Mouse (Mus musculus) CH12.LX (cell line): ENCODE measurements around the gene Zfp956. TPM values are rescaled to one million over a fixed set of nuclear protein-coding genes. Genes with fewer than 3 reads are reported as not detected.

ENCODE experiments used
- DNase-seq: peaks from one replicate; pipeline ENCODE4 v3.0.0-alpha.2; 2013; ENCODE audit errors: extremely low read depth
- H3K27ac ChIP-seq: 2 replicates; pipeline ENCODE4 v1.5.1; 2012; ENCODE audit warnings: low read depth, mild to moderate bottlenecking, control low read depth, moderate library complexity; ENCODE audit not compliant: insufficient read depth
- H3K27me3 ChIP-seq: replicated peaks from 2 replicates; pipeline ENCODE3; 2012; ENCODE audit warnings: inconsistent platforms
- H3K36me3 ChIP-seq, 2 experiments: replicated peaks in 1 of 2; 2 replicates each; pipeline versions ENCODE3 to v1.6.1; 2012; ENCODE audit warnings: inconsistent platforms in 1 of 2, low read length in 1 of 2, mild to moderate bottlenecking in 1 of 2, mixed read lengths in 1 of 2, moderate library complexity in 1 of 2; ENCODE audit not compliant: control insufficient read depth in 1 of 2, insufficient read depth in 1 of 2
- H3K4me1 ChIP-seq, 2 experiments: 2 replicates each; pipeline ENCODE4 v1.6.1; 2012; ENCODE audit warnings: inconsistent platforms in 1 of 2, moderate library complexity in 1 of 2; ENCODE audit not compliant: insufficient read depth in 2 of 2, control insufficient read depth in 1 of 2
- H3K4me2 ChIP-seq: 2 replicates; pipeline ENCODE4 v1.6.1; 2012; ENCODE audit warnings: low read depth, mild to moderate bottlenecking, control low read depth; ENCODE audit not compliant: poor library complexity, insufficient read depth, severe bottlenecking
- H3K4me3 ChIP-seq, 3 experiments: fragments of 150-350 bp in 1 of 3; sonication (generic) in 1 of 3; replicated peaks in 1 of 3; 2 replicates each; pipeline versions ENCODE3 to v1.5.1; 2011 to 2012; ENCODE audit warnings: low read depth in 2 of 3, low read length in 2 of 3, mild to moderate bottlenecking in 2 of 3, moderate library complexity in 2 of 3, control low read depth in 1 of 3, improper control_type of control experiment in 1 of 3, inconsistent platforms in 1 of 3, mixed read lengths in 1 of 3; ENCODE audit not compliant: poor library complexity in 1 of 3
- H3K79me2 ChIP-seq: replicated peaks from 2 replicates; pipeline ENCODE4 v1.6.1; 2012; ENCODE audit warnings: mild to moderate bottlenecking, moderate library complexity; ENCODE audit not compliant: control insufficient read depth, poor library complexity, insufficient read depth, severe bottlenecking; ENCODE audit errors: extremely low read depth
- H3K9ac ChIP-seq: 2 replicates; pipeline ENCODE4 v1.6.1; 2012; ENCODE audit warnings: low read depth, mild to moderate bottlenecking, control low read depth, moderate library complexity; ENCODE audit not compliant: insufficient read depth
- H3K9me3 ChIP-seq: replicated peaks from 2 replicates; pipeline ENCODE3; 2012; ENCODE audit warnings: low read length, inconsistent platforms, mixed read lengths
- BHLHE40 ChIP-seq: IDR thresholded peaks from 2 replicates; pipeline ENCODE4 v1.6.1; 2011; ENCODE audit warnings: mild to moderate bottlenecking, low read depth, low read length, improper control_type of control experiment
- CHD2 ChIP-seq: IDR thresholded peaks from 2 replicates; pipeline ENCODE4 v1.6.1; 2011; ENCODE audit warnings: low read length, improper control_type of control experiment
- CTCF ChIP-seq, 2 experiments: IDR thresholded peaks in 1 of 2; conservative IDR thresholded peaks in 1 of 2; 2 replicates each; pipeline ENCODE4 v1.5.1; 2011 to 2012; ENCODE audit warnings: low read depth in 2 of 2, low read length in 2 of 2, improper control_type of control experiment in 1 of 2, inconsistent platforms in 1 of 2, mild to moderate bottlenecking in 1 of 2, moderate library complexity in 1 of 2
- E2F4 ChIP-seq: IDR thresholded peaks from 2 replicates; pipeline ENCODE4 v1.6.1; 2011; ENCODE audit warnings: low read depth, low read length, improper control_type of control experiment; ENCODE audit not compliant: insufficient replicate concordance
- EP300 ChIP-seq: IDR thresholded peaks from 2 replicates; pipeline ENCODE4 v1.6.1; 2011; ENCODE audit warnings: low read length, improper control_type of control experiment
- HCFC1 ChIP-seq: IDR thresholded peaks from 2 replicates; pipeline ENCODE4 v1.6.1; 2012; ENCODE audit warnings: low read depth, mild to moderate bottlenecking, inconsistent platforms, low read length, improper control_type of control experiment
- JUN ChIP-seq: IDR thresholded peaks from 2 replicates; pipeline ENCODE4 v1.6.1; 2011; ENCODE audit warnings: low read depth, mild to moderate bottlenecking, low read length, improper control_type of control experiment, moderate library complexity; ENCODE audit not compliant: insufficient read depth
- JUND ChIP-seq: conservative IDR thresholded peaks from 2 replicates; pipeline ENCODE4 v1.6.1; 2011; ENCODE audit warnings: low read depth, low read length, improper control_type of control experiment
- MAFK ChIP-seq: IDR thresholded peaks from 2 replicates; pipeline ENCODE4 v1.6.1; 2011; ENCODE audit warnings: low read length, improper control_type of control experiment; ENCODE audit not compliant: insufficient replicate concordance
- MAX ChIP-seq: IDR thresholded peaks from 2 replicates; pipeline ENCODE4 v1.6.1; 2011; ENCODE audit warnings: low read length, improper control_type of control experiment
- MXI1 ChIP-seq: IDR thresholded peaks from 2 replicates; pipeline ENCODE4 v1.6.1; 2011; ENCODE audit warnings: mild to moderate bottlenecking, low read depth, low read length, improper control_type of control experiment
- MYC ChIP-seq: IDR thresholded peaks from 2 replicates; pipeline ENCODE4 v1.6.1; 2011; ENCODE audit warnings: low read depth, mild to moderate bottlenecking, improper control_type of control experiment, low read length
- NELFE ChIP-seq: IDR thresholded peaks from 2 replicates; pipeline ENCODE4 v1.6.1; 2011; ENCODE audit warnings: low read depth, low read length, improper control_type of control experiment
- NRF1 ChIP-seq: IDR thresholded peaks from 2 replicates; pipeline ENCODE4 v1.6.1; 2014; ENCODE audit warnings: low read depth, mild to moderate bottlenecking, inconsistent platforms, low read length, improper control_type of control experiment, moderate library complexity
- POLR2A ChIP-seq: IDR thresholded peaks from 2 replicates; pipeline ENCODE4 v1.6.1; 2011; ENCODE audit warnings: low read depth, mild to moderate bottlenecking, improper control_type of control experiment, low read length
- TCF12 ChIP-seq: IDR thresholded peaks from 2 replicates; pipeline ENCODE4 v1.6.1; 2014; ENCODE audit warnings: low read depth, mild to moderate bottlenecking, inconsistent platforms, low read length, improper control_type of control experiment
- UBTF ChIP-seq: IDR thresholded peaks from 2 replicates; pipeline ENCODE4 v1.6.1; 2012; ENCODE audit warnings: low read depth, mild to moderate bottlenecking, inconsistent platforms, low read length, improper control_type of control experiment, moderate library complexity
- USF1 ChIP-seq: IDR thresholded peaks from 2 replicates; pipeline ENCODE4 v1.6.1; 2014; ENCODE audit warnings: low read depth, mild to moderate bottlenecking, inconsistent platforms, low read length, improper control_type of control experiment
- ZNF384 ChIP-seq: IDR thresholded peaks from 2 replicates; pipeline ENCODE4 v1.6.1; 2012; ENCODE audit warnings: low read depth, low read length, improper control_type of control experiment, inconsistent platforms
- dilution Hi-C: fragments of 300-500 bp; cut with MboI; formaldehyde crosslinking; loops from 2 replicates; pipeline ENCODE4 v1.14.3; 2020; ENCODE audit warnings: low sequenced_read_pairs; ENCODE audit not compliant: extremely low pct_unique_long_range_greater_than_20kb, extremely low pct_ligation_motif_present
- in situ Hi-C: fragments of 300-500 bp; cut with MboI; formaldehyde crosslinking; loops from 3 replicates; pipeline ENCODE4 v1.14.3; 2019; ENCODE audit warnings: low sequenced_read_pairs, low pct_ligation_motif_present, low pct_unique_long_range_greater_than_20kb, mixed read lengths
- polyA plus RNA-seq: library from polyadenylated mRNA; unstranded; fragments of >175 nt; gene quantifications from 2 replicates; pipeline ENCODE4 v1.2.1, GENCODE M21; 2012; ENCODE audit warnings: low read depth; ENCODE audit not compliant: insufficient read length
- total RNA-seq, 2 experiments: library from RNA; depleted of rRNA; stranded (reverse); fragments of 300-350 nt in 1 of 2; fragments of >200 nt in 1 of 2; gene quantifications; 2 replicates each; pipeline ENCODE4 v1.2.3; 2012 to 2014

Gene Zfp956
- total and polyA plus RNA-seq, 3 experiments, result 7.9 to 10.5 (median 9.0) TPM

DNA sequence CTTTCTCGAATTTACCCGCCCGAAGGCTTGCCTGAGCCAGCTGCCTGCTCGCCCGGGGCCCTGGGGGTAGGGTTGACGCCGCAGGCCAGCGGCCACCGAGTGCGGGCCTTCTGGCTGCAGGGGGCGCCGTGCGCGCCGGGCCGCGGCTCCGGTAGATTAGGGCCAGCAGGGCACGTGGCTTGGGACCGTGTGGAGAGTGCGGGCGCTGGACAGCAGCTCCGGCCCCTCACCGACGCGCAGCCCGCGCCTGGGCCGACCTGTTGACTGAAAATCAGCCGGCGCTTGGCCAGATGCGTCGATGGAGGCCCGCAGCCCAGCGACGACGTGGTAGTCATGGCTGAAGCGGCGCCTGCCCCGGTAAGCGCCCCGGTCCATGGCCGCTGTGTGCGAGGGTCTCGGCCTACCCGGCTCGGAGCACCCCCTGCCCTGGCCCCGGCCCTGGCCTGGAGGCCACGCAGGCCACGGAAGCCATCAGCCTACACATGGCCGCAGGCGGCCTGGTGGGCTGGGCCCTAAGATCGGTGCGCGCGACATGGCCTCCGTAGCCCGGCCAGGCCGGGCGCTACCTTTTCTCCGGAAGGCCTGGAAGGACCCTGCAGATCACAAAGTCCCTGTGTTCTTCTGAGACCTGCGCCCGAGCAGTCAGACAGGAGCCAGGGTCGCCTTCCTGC is 10.0 kb upstream of the Zfp956 start:
- TF ChIP-seq USF1, result peak; percentile 65
- TF ChIP-seq UBTF, result peak; percentile 99
- 0 out of 2 replicates have a peak, but pooled peaks have one; percentile 7 for TF ChIP-seq NRF1
- peak; percentile 86 for TF ChIP-seq MAX
- TF ChIP-seq HCFC1, result no peak
- no peak for TF ChIP-seq MAFK
- no peak for TF ChIP-seq CHD2
- peak; percentile 95 for TF ChIP-seq MXI1
- no peak for TF ChIP-seq E2F4
- TF ChIP-seq MYC, result peak; percentile 66
- TF ChIP-seq ZNF384, result no peak
- TF ChIP-seq POLR2A, result peak; percentile 63; the same call in 1 of the 2 replicates
- peak; percentile 69 for TF ChIP-seq BHLHE40
- TF ChIP-seq TCF12, result peak; percentile 70
- TF ChIP-seq CTCF (conservative IDR thresholded peaks at IDR 0.05 in 1 of 2, IDR thresholded peaks at IDR 0.05 in 1 of 2; ENCODE audit: low read depth in 2 of 2, low read length in 2 of 2), result peak in 1 of 2 experiments; percentile 71; a peak in 2 of 4 replicates
- TF ChIP-seq EP300, result no peak
- 0 out of 2 replicates have a peak, but pooled peaks have one; percentile 29 for TF ChIP-seq NELFE
- H3K4me1 ChIP-seq, result peaks cover 0 to 9% of the 10 kb centered on the region in 2 experiments; a peak in 1 of 4 replicates
- peak overlapping the region; percentile 34 for H3K4me2 ChIP-seq
- peak overlapping the region; percentile 77 to 85 (median 84) for H3K4me3 ChIP-seq
- peak overlapping the region; percentile 90 for H3K9ac ChIP-seq
- H3K79me2 ChIP-seq, result peaks cover 7% of the 10 kb centered on the region
- peak; percentile 34 for DNase-seq
- H3K27me3 ChIP-seq, result no peaks in the 10 kb centered on the region
- in situ Hi-C loops (no loop called here), dilution Hi-C loops (no loop called here)
- H3K36me3 ChIP-seq, result peaks cover 22 to 25% of the 10 kb centered on the region in 2 experiments
- peak overlapping the region; percentile 79 for H3K27ac ChIP-seq
- H3K9me3 ChIP-seq, result peaks cover 17% of the 10 kb centered on the region

DNA sequence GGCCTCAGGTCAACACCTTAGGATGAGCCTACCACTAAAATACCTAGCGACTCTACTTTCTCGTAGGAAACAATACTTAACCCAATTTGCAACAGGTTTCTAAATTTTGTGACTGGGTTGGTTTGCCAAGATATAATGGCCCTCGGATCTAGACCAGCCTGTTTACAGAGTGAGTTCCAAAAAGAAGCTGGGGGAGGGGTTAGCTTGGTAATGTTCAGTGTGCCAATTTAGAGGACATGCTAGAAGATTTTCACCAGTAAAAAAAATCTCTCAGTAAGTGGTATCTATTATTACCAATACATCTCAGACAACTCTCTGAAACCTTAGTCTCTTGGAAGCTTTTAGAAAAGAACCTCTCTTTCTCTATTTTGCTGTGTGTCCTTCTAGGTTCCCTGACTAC is 9.5 kb upstream of the Zfp956 start:
- in situ Hi-C loops (no loop called here), dilution Hi-C loops (no loop called here)
- no peak for TF ChIP-seq CTCF (conservative IDR thresholded peaks at IDR 0.05 in 1 of 2, IDR thresholded peaks at IDR 0.05 in 1 of 2; ENCODE audit: low read depth in 2 of 2, low read length in 2 of 2)
- TF ChIP-seq JUND, result no peak
- TF ChIP-seq JUN, result no peak
- TF ChIP-seq CHD2, result peak; percentile 67; the same call in 1 of the 2 replicates
- Histone ChIP-seq H3K4me1 (peaks cover 0 to 9% of the 10 kb centered on the region in 2 experiments; a peak in 1 of 4 replicates), H3K4me2 (peak overlapping the region; percentile 34; the same call in 1 of the 2 replicates), H3K36me3 (peaks cover 24 to 29% of the 10 kb centered on the region in 2 experiments), H3K9me3 (peaks cover 17% of the 10 kb centered on the region), H3K9ac (peak overlapping the region; percentile 90), H3K79me2 (peaks cover 7% of the 10 kb centered on the region), H3K27me3 (no peaks in the 10 kb centered on the region), H3K27ac (peak overlapping the region; percentile 79; the same call in 1 of the 2 replicates), H3K4me3 (peak overlapping the region; percentile 77 to 85 (median 84))
- peak; percentile 57 for DNase-seq
